Mouse (Mus musculus) ovary, postnatal 14 days (tissue): Measurements from ENCODE around the gene Arnt2.

Experiments
- DNase-seq: peaks from one replicate; pipeline ENCODE4 v3.0.0; 2022; ENCODE audit warnings: low spot score

The Arnt2 gene

DNA sequence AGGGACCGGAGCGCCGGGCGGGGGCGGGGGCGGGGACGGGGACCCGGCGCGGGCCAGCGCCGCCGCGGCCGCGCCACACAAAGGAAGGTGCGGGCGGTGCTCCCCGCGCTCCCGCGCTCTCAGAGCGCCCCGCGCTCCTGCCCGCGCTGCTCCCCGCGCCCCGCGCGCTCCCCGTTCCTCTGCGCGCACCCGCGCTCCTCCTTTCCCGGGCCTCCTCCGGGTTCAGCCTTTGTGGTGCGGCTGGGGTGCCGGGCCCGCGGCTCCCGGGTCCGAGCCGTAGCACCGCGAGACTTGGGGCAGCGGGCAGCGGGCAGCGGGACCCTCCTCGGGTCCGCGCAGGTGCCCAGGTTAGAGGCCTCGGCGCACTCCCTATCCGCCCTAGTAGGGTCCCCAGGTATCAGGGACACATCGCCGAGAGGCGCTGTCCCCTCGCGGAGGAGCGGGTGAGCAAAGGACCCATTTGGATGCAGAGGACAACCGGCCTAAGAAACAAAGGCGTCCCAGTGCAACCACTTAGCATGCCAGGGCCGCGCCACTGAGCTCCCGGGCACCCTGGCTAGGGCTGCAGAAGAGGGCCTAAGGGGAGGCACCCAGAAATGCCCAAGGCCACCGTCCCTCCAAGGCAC lies at the start of gene Arnt2:
Arnt2 (minus strand) TSS at position 281 of the 626 bp plus-strand sequence.
- peak; percentile 35 for DNase-seq

DNA sequence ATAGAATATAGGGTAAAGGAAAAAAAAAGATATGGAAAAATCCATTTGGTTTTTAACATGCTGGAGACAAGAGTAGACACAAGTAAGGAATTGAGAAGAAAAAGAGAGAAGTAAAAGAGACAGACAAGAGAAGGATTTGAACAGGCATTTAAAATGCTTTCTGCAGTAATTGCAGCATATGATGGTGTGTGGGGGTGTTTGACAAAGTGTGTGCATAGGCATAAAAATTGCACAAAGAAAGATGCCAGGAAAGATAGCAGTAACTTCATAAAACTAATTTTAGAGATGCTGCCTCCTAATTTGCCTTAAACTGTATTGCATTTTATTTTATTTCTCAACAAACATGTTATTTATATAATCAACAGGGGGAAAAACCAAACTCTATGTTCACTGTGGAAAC lies 41.7 kb upstream of the Arnt2 start:
- no peak for DNase-seq

GRCm38 (mm10) chr7:84449066-84449465 lies 39.1 kb upstream of the Arnt2 start:
- no peak for DNase-seq

GRCm38 (mm10) chr7:84448512-84448911 lies 38.5 kb upstream of the Arnt2 start:
- no peak for DNase-seq

GRCm38 (mm10) chr7:84447740-84448435 lies 37.9 kb upstream of the Arnt2 start:
- DNase-seq = no peak

- DNase-seq = peak; percentile 11
Measured at GRCm38 (mm10) chr7:84447060-84447459, 37.1 kb upstream of the Arnt2 start.

GRCm38 (mm10) chr7:84442343-84442911 lies 32.5 kb upstream of the Arnt2 start:
- no peak for DNase-seq

- DNase-seq = no peak
Measured at GRCm38 (mm10) chr7:84439606-84440005, 29.6 kb upstream of the Arnt2 start.

DNA sequence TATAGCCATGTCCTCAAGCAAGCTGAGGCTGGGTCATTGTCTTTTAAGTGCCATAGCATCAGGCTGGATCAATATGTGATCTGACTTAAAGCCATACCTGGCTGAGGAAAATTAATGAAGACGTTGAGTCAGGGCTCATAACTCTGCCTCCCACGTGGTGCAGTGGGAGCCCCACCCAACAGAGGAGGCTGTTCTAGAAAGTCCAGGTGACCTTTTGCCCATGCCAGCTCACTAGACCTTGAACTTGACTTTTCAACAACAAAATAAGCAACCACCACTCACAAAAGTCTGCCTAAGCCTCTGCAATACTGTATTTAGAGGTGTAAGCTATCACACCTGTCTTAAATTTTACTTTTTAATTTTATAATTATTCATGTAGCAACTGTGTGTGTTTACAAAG lies 24.9 kb upstream of the Arnt2 start:
- no peak for DNase-seq

DNA sequence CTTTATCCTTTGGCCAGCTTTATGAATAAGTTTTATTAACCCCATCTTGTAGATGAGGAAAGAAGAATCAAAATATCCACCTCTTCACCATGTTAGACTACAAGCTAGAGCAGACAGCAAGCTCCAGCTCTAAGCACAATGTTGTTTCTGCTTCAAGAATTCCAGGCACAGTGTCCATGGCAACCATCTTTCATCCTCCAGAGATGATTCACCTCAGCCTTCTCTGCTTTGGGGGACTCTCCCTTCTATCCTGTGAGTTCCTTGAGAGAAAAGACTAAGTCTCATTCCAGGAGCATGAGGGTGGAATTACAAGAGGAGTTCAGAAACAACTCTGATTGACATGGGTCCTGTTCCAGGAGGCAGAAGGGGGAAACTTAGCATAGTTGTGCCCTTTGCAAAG lies 22.2 kb upstream of the Arnt2 start:
- no peak for DNase-seq

GRCm38 (mm10) chr7:84427221-84427620 lies 17.2 kb upstream of the Arnt2 start:
- no peak for DNase-seq

- no peak for DNase-seq
Measured at GRCm38 (mm10) chr7:84424670-84425385, 14.9 kb upstream of the Arnt2 start.

DNA sequence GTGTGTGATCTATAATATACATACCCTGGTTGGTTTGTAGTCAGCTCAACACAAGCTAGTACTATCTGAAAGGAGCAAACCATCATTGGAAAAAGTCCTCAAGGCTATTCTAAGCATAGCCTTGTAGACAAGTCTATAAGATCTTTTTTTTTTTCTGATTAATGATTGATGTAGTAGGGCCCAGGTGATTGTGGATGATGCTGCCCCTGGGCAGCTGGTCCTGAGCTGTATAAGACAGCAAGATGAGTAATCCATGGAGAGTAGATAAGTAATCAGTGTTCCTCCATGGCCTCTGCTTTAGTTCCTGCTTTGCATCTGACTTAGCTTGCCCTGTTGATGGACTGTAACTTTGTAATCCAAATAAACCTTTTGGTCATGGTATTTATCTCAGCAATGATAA lies 11.8 kb upstream of the Arnt2 start:
- DNase-seq = no peak

GRCm38 (mm10) chr7:84421291-84421665 lies 11.3 kb upstream of the Arnt2 start:
- no peak for DNase-seq

DNA sequence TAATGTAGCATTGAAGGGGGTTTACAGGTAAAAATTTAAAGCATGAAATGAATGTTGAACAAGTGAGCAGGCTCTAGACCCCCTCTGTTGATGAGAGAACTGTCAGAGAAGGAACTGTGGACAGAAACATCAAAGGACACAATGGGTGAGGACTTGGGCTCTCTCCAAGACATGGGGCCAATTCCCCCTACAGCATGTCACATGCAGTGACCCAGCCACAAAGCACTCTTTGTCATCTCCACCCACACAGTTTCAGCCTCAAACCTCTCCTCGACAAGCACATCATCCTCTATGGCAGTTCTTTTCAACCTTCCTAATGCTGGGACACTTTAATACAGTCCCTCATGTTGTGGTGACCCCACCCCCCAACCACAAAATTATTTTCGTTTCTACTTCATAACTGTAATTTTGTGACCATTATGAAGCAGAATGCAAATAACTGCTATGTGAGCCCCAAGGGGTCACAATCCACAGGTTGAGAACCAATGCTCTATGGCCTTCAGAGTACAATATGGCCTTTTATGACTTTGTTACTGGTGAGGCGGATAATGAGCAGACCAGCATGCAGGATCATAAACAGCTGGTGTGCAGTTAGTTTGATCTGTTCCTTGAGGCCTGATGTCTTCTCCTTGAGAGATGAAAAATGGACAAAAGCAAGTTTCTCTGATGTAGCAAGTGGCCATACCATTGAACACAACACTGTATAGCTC lies 10.8 kb upstream of the Arnt2 start:
- no peak for DNase-seq

DNA sequence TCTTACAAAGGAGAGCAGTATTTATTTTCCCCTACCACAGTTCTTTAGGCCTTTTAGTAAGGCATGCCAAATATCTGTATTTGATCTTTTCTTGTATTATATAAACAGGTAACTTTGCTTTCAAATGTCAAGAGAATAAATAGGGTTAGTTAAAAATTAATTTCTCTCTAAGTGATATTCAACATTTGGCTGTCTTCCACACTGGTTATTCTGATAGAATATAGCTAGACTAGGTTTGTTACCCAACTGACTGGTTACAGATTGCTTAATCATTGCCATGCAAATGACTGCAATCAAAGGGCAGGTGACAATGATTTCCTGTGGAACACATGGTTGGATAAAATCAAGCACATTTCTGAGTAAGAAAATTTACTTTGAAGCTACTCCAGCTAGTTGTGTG lies 7.5 kb upstream of the Arnt2 start:
- DNase-seq = no peak

DNA sequence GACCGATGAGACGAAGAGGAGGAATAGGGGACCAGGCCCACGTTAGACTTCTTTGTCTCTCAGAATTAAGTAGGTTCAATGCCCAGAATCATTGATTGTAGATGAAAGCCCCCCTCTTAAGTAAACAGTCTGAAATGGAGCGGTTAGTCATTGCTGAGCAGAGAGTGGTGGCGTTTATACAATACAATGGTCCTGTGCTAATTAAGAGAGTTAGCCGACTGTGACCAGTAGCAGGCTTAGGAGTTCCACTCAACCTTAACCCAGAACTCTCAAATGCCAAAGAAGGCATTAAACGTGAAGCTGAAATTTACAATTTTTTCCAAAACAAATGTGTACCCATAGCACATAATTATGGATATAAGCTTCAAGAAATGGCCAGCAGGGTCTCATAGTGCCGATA lies 2.6 kb upstream of the Arnt2 start:
- DNase-seq = no peak

DNA sequence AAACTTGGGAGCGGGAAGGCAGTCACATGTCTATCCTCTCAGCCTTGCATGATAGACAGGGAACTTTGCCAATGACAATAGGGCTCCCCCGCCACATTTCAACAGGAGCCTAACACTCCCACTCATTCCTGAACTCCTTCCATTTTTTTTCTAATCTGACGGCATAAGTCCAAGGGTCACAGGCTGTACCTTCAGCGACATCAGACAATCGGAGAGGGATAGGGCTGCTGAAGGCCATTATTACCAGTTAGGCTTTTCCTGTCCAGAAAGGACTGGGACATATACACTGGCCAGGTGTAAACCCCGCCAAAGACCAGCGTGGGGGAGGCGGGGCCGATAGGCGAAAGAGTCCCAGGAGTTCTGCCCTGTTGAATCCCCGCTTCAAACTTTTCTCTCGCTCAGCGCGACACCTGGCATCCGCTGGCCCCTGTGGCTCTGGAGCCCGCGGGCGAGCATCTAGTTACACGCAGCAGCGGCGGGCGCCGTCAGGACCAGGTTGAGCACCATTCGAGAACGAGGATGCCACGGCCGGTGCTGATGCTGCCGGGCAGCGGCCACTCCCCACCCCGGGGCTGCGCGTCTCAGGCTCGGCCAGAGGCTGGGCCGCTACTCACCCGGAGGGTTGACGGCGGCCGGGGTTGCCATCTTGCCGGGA lies 608 bp downstream of the Arnt2 start:
- DNase-seq = peak; percentile 17

- DNase-seq = no peak
Measured at GRCm38 (mm10) chr7:84408282-84408681, 1.7 kb downstream of the Arnt2 start.

DNA sequence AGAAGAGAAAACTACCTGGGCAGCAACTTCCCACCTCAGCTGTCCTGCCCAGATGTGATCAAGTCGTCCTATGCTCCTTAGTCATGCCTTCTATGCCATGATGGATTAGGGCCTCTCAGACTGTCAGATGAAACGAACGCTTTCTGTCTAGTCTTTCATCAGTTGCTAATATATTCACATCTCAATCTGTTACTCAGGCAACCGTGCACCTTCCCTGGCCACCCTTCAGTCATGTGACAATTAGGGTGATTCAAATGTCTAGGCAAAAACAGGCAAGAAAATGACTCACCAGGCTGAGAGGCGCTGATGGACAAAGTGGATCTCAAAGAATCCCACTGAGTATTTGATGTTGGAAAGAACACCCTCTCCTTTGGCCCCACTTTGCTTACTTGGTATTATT lies 6.6 kb downstream of the Arnt2 start:
- no peak for DNase-seq

GRCm38 (mm10) chr7:84401641-84402455 lies 8.1 kb downstream of the Arnt2 start:
- DNase-seq = no peak
